Mouse (Mus musculus) myocyte (in vitro differentiated cells): ENCODE measurements around the gene Pi4ka.

Experiments used
- CEBPB ChIP-seq: IDR thresholded peaks from 2 replicates; pipeline ENCODE4 v1.6.1; 2011; ENCODE audit warnings: mild to moderate bottlenecking, moderate library complexity; ENCODE audit not compliant: poor library complexity, insufficient read depth, severe bottlenecking
- E2F4 ChIP-seq: IDR thresholded peaks from one replicate; pipeline ENCODE4 v1.6.1; 2011; ENCODE audit warnings: mild to moderate bottlenecking, control low read depth, moderate library complexity; ENCODE audit not compliant: insufficient read depth
- MAX ChIP-seq: IDR thresholded peaks from one replicate; pipeline ENCODE4 v1.6.1; 2011; ENCODE audit warnings: low read depth, mild to moderate bottlenecking, control low read depth
- MYOG ChIP-seq, 3 experiments: IDR thresholded peaks; one replicate each; pipeline ENCODE4 v1.6.1; 2011; ENCODE audit warnings: control low read depth in 2 of 3, low read depth in 2 of 3, mild to moderate bottlenecking in 2 of 3; ENCODE audit not compliant: insufficient read length in 2 of 3, control insufficient read depth in 1 of 3, insufficient read depth in 1 of 3
- POLR2A ChIP-seq: IDR thresholded peaks from one replicate; pipeline ENCODE4 v1.6.1; 2011; ENCODE audit warnings: low read depth, mild to moderate bottlenecking, control low read depth, moderate library complexity; ENCODE audit not compliant: insufficient read length
- SRF ChIP-seq: IDR thresholded peaks from one replicate; pipeline ENCODE4 v1.6.1; 2011; ENCODE audit warnings: low read depth; ENCODE audit not compliant: control insufficient read depth, insufficient read length
- TCF12 ChIP-seq: IDR thresholded peaks from one replicate; pipeline ENCODE4 v1.6.1; 2011; ENCODE audit warnings: mild to moderate bottlenecking, control low read depth; ENCODE audit not compliant: poor library complexity, insufficient read depth, severe bottlenecking
- TCF3 ChIP-seq: IDR thresholded peaks from one replicate; pipeline ENCODE4 v1.6.1; 2011; ENCODE audit warnings: low read depth, control low read depth; ENCODE audit not compliant: insufficient read length
- USF1 ChIP-seq: IDR thresholded peaks from one replicate; pipeline ENCODE4 v1.6.1; 2011; ENCODE audit warnings: low read depth, mild to moderate bottlenecking, control low read depth, moderate library complexity

DNA sequence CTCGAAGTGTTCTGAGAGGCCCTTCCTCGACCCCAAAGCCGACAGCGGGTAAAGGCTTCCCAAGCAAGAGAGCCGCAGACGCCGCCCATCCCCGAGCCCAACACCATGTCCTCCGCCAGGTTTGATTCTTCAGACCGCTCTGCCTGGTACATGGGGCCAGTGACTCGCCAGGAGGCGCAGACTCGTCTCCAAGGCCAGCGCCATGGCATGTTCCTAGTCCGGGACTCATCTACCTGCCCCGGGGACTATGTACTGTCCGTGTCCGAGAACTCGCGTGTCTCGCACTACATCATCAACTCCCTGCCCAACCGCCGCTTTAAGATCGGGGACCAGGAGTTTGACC is 46.2 kb upstream of the Pi4ka start:
- TF ChIP-seq TCF12 (no peak), USF1 (no peak), MAX (no peak), POLR2A (no peak), SRF (no peak), CEBPB (no peak), MYOG (IDR thresholded peaks at IDR 0.05; ENCODE audit: control insufficient read depth in 1 of 3, insufficient read depth in 1 of 3, insufficient read length in 2 of 3, low read depth in 2 of 3) (no peak), TCF3 (no peak), E2F4 (no peak)
